Mouse (Mus musculus) c-Kit-positive CD71-positive TER-119-positive erythroid progenitor cells, embryonic 14.5 days (primary cell): Measurements from ENCODE around the gene Wdr46.

Experiments used
- DNase-seq: peaks from one replicate; pipeline ENCODE4 v3.0.0-alpha.2; 2013; ENCODE audit warnings: low spot score

The Wdr46 gene

DNA sequence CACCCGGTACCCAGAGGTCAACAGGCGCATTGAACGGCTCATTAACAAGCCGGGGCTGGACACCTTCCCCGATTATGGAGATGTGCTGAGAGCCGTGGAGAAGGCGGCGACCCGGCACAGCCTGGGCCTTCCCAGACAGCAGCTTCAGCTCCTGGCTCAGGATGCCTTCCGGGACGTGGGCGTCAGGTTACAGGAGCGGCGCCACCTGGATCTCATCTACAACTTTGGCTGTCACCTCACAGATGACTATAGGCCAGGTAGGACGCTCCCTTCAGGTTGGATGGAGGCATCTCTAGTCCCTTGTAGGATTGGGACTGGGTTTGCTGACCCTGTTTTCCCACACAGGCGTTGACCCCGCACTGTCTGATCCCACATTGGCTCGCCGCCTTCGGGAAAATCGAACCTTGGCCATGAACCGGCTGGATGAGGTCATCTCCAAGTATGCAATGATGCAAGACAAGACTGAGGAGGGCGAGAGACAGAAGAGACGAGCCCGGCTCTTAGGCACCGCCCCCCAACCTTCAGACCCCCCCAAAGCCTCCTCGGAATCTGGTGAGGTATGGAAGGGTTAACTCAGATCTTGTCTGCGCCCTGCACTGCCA, 28.5 kb upstream of the Wdr46 start:
- no peak for DNase-seq

DNA sequence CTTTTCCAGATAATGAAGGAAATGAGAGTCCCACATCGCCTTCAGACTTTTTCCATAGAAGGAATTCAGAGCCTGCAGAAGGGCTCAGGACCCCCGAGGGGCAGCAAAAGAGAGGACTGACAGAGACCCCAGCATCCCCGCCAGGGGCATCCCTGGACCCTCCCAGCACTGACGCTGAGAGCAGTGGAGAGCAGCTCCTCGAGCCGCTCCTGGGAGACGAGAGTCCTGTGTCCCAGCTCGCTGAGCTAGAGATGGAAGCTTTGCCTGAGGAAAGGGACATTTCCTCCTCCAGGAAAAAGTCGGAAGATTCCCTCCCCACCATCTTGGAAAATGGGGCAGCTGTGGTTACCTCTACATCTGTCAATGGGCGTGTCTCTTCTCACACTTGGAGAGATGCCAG, 27.2 kb upstream of the Wdr46 start:
- no peak for DNase-seq

DNA sequence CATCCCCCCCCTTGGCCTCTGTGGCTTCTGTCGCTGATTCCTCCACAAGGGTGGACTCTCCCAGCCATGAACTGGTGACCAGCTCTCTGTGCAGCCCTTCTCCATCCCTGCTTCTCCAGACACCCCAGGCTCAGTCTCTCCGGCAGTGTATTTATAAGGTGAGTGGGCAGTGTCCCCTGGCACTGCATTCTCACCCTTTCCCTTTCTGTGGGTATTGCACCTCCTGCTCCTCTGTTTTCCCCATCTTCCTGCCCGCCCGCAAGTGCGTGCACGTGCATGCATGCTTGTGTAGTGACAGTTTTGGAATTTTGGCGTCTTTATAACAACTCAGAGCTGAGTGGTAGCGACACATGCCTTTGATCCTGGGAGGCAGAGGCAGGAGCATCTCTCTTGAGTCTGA, 26.6 kb upstream of the Wdr46 start:
- DNase-seq: no peak

DNA sequence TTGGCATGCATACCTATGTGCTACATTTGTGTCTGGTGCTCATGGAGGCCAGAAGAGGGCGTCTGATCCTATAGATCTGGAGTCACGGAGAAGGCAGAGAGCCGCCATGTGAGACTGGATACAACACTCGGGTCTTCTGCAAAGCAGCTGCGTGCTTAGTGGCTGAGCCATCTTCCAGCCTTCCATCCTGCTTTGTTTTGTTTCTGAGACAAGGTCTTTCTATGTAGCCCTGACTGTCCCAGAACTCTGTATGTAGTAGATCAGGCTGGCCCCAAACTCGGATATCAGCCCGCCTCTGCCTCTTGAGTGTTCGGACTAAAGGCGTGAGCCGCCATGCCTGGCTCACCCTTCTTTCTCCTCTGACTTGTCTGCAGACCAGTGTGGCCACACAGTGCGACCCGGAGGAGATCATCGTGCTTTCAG, 25.5 kb upstream of the Wdr46 start:
- DNase-seq: peak; percentile 32

DNA sequence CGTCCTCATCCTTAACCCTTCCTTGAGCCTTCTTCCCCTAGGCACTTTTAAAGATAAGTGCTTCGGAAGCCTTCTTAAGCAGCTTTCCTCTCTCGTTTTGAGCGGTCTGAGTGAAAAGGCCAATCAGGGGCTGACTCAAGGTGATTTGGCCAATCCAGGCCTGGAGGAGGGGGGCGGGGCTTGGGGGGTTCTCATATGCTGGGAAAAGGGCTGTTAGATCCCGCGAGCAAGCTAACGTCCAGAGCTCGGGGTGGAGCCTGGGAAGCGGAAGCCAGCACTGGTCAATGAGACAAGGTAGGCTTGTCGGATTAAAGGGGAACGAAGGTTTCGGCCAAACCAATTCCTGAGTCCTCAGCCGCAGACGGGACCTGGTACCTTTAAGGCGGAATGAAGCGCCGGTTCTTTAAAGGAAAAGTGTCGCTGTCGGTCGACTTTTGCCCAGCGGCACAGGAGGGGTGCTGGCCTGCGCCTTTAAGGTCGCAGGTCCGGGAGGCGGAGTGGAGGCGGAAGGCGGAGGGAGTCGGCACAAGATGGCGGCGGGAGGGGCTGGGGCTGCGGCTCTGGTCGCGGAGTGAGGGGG, 24.7 kb upstream of the Wdr46 start, which contains the start of the genes Tapbp and Zbtb22:
Gene Tapbp, plus strand, starts transcription at position 229 of the 580 bp plus-strand sequence.
Gene Zbtb22, plus strand, starts transcription at position 234 of the 580 bp plus-strand sequence.
- DNase-seq: peak; percentile 97

DNA sequence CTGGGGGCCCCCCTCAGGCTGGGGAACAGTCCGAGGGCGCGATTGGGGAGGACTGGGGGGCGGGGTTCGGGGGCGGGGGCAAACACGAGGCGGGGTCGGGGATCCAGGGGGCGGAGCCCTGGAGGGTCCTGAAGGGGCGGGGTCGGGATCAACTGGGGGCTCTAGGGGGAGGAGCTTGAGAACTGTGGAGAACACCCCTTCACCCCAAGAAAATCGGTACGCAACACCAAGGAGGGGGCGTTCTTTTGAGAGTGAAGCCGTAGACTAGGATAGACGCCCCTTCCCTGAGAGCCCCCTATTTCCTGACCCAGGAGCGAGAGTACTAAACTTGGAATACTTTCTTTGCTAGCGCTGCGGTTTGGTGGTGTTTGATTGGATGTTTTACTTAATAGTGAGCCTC, 24.2 kb upstream of the Wdr46 start:
- DNase-seq: no peak

DNA sequence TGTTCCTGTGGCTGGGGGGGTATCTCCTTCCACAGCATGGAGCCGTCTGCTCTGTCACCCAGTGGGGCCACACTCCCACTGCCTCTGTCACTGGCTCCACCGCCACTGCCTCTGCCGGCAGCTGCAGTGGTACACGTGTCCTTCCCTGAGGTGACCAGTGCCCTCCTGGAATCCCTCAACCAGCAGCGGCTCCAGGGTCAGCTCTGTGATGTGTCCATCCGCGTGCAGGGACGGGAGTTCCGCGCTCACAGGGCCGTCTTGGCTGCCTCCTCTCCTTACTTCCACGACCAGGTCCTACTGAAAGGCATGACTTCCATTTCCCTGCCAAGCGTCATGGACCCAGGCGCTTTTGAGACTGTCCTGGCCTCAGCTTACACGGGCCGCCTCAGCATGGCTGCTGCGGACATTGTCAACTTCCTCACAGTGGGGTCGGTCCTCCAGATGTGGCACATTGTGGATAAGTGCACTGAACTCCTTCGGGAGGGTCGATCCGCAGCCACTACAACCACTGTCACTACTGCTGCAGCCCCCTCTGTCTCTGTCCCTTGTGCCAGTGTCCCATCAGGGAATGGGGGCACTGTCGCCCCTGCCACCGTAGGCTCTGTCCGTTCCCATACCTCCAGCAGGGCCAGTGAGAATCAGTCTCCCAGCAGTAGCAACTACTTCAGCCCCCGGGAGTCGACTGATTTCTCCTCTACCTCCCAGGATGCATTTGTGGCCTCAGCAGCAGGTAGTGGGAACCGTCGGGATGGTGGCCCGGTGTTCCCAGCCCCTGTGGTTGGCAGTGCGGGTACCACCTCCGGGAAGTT, 23.4 kb upstream of the Wdr46 start:
- no peak for DNase-seq

DNA sequence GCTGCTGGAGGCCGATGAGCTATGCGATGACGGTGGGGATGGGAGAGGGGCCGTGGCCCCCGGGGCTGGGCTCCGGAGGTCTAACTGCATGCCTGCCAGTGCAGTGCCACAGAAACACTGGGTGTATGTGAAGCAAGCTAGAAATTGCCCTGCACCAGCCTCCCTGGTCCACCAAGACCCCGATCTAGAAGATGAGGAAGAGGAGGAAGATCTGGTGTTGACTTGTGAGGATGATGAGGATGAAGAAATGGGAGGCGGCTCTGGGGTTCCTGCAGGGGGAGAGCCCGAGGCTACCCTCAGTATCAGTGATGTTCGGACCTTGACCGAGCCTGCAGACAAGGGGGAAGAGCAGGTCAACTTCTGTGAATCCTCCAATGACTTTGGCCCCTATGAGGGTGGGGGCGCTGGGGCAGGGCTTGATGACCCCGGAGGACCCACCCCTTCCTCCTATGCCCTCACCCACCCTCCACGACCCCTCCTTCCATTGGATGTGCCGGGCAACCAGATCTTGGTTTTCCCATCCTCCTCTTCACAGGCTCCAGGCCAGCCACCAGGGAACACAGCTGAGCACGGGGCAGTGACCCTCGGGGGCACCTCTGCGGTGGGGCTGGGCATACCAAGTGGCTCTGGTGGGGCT, 22.7 kb upstream of the Wdr46 start:
- DNase-seq: no peak

DNA sequence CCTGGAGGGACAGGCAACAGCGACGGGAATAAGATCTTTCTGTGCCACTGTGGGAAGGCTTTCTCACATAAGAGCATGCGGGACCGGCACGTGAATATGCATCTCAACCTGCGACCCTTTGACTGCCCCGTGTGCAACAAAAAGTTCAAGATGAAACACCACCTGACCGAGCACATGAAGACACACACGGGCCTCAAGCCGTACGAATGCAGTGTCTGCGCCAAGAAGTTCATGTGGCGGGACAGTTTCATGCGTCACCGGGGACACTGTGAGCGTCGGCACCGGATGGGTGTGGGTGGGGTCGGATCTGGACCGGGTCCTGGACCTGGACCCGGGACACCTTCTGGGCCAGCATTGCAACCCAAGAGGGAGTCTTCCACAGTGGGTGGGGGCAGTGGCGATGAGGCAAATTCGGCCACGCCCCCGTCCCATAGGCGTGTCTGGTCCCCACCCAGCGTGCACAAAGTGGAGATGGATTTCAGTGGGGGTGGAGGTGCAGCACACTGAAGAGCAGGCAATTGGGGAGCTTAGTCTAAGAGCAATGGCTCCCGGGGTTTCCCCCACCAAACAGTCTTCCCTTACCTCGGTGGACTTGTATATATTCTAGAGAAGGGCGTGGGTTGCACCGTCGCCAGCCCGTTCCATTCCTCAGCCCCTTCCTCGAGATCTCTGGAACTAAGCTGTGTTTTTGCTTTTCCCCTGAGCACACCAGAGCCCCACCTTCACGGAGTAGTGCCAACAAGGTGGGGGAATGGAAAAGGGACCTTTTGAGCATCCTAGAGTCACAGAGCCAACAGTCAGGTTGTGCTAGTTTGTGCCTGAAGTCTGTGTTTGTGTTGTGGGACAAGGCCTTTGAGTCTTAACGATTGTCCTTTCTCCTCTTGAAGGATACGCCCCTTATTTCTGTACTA, 21.9 kb upstream of the Wdr46 start:
- peak; percentile 54 for DNase-seq

DNA sequence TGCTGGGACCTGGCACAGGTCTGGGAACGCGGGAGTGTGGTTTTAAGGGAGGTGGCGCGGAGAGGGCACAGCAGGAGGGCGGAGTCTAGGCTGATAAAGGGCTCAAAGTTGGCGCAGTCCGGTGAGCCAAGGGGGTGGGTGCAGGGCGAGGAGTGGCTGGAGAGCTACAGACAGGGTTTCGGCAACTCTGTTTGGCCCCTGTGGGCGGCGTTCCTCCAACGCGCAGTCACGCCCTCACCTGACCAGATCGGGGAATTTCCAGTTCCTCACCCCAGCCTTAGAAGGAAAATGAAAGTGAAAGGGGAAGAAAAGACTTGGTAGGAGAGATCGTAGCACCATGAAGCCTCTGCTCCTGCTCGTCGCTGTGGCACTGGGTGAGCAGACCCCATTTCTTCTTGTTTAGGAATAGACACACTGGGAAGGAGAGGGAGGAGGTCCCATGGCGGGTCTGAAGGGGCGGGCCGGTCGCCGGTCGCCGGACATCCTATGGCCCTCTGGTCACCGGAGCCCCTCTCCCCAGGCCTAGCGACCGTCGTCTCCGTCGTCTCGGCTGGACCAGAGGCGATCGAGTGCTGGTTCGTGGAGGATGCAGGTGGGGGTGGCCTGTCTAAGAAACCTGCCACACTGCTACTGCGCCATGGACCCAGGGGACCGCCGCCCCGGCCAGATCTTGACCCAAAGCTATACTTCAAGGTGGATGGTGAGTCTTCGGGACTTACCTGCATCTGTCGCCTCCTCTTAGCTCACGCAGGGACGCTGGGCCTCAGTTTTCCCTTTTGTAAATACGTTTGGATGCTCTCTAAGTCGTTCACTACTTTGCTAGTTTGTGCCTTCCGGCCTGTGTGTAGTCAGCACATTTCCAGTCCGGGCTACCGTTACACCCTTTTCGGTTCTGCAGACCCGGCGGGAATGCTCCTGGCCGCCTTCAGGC, 20.8 kb upstream of the Wdr46 start:
- DNase-seq: peak; percentile 86

DNA sequence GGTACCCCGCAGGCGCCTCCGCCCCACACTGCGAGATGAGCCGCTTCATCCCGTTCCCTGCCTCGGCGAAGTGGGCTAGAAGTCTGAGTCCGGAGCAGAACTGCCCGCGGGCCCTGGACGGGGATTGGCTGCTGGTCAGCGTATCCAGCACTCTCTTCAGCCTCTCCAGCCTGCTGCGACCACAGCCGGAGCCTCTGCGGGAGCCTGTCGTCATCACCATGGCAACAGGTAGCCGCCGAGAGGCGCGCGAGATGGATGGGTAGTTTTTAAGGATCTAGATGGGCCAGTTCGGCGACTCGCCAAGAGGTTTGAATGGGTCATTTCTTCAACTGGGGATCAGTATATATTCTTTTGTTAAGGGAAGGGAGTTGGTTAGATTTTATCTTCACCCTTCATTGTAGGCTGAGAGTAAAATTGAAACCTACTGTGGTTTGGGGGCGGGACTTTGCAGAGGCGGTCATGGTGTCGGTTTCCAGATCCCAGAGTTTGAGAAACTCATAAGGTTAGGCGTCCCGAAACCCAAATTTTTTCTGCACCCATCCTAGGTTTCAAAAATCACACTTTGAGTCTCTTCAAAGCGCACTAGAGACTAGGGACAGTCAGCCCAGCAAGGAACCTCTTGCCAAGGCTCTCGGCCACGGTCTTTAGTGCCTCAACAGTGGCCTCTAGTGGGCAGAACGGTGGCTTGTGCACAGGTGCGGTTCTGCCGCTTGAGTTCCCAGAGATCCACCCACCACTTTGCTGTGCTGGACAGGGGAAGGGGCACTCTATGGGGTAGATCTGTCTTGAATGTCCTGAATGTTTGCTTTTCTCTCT, 20.0 kb upstream of the Wdr46 start:
- DNase-seq: peak; percentile 88

DNA sequence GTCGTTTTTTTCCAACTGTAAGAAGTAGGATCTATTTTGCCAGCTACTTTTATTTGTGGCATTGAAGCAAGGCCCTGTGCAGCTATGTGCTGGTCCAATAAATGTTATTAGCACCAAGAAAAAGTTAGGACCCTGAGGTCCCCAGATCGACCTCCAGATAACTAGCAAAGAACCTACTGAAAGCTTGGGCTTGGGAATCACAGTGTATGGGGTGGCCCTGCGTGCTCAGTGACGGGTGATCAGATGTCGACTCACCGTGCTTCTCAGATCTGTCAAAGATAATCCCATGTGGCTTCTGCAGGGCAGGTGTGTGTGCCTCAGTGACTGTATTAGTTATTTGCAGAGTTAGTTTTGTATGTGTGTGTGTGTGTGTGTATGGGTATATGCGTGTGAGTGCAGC, 19.1 kb upstream of the Wdr46 start:
- DNase-seq: no peak

DNA sequence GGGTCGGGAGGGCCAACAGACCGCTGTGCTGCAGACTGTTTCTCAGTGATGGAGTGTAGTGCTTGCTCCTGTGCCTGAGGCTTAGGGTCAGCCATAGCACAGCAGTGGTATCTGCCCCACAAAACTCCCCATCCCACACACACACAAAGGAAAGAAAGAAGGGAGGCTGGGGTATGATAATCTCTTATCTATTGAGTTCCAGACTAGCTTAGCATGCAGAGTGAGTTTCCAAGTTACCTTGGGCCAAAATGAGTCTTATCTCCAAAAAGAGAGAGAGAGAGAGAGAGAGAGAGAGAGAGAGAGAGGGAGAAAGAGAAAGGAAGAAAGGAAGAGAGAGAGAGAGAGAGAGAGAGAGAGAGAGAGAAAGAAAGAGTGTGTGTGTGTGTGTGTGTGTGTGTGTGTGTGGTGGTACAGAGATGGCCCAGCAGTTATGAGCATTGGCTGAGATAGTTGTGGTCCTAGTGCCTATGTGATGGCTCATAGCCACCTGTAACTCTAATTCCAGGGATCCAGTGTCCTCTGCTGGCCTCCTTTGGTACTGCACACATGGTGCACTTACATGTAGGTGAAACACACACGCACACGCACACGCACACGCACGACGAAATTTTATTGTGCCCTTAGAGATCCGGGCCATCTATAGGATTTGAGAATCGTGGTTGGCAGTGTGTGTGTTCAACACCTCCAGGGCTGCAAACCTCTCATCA, 15.7 kb upstream of the Wdr46 start:
- peak; percentile 78 for DNase-seq

DNA sequence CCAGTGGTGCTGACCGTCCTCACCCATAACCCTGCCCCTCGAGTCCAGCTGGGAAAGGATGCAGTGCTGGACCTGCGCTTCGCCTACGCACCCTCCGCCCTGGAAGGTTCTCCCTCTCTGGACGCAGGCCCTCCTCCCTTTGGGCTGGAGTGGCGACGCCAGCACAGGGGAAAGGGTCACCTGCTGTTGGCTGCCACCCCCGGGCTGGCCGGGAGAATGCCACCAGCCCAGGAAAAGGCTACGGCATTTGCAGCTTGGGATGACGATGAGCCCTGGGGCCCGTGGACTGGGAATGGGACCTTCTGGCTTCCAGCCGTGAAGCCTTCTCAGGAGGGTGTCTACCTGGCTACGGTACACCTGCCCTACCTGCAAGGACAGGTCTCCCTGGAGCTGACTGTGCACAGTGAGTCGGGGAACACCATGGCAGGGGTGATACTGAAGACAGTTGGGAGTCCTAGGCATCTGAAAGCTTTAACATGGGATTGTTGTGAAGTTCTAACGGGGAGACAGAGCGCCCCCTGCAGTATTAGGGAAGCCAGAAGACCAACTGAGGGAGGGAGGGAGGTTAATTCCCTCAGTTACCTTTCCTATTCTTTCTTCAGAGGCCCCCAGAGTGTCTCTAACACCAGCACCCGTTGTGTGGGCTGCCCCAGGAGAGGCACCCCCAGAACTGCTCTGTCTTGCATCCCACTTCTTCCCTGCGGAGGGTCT, 14.9 kb upstream of the Wdr46 start:
- DNase-seq: no peak

DNA sequence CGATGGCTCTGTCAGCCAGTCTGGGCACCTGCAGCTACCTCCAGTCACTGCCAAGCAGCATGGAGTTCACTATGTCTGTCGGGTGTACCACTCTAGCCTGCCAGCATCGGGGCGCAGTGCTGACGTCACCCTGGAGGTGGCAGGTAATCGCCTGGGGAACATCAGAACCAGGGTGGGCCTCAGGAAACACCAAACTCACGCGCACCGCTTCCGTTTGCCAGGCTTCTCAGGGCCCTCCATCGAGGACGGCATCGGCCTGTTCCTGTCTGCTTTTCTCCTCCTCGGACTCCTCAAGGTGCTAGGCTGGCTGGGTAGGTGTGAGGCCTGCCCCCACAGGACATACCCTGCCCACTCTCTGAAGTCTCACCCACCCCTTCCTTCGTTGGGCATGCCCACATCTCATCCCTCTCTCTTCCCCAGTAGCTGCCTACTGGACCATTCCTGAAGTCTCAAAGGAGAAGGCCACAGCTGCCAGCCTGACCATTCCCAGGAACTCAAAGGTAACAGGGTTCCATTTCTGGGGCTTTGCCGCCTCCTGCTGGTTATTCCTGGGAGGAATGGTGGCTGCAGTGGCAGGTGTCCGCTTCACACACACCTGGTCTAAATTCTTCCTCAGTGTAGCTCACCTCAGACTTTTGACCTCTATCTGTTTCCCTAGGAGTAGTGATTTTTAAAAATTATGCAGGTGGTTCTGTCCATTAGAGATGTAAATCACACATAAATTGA, 14.1 kb upstream of the Wdr46 start:
- no peak for DNase-seq

DNA sequence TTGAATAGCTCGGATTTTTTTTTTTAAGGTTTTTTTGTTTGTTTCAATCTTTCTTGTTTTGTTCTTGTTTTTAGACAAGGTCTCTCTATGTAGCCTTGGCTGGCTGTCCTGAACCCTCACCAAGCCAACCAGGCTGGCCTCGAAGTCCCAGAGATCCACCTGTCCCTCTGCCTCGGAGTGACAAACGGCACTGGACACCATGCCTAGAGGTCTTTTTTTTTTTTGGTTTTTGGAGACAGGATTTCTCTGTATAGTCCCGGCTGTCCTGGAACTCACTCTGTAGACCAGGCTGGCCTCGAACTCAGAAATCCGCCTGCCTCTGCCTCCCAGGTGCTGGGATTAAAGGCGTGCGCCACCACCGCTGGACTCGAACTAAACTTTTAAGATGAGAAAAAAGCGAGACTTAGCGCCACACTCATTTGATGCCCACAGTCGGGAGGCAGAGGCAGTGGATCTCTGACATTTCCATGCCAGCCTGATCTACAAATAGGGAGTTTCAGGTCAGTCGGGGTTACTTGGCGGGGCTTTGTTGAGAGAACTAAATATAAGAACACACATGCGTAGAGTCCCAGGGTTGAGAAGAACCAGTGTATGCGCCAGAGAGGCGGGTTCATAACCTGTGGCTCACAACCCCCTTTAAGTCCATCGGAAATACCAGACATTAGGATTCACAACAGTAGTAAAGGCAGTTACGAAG, 12.1 kb upstream of the Wdr46 start:
- no peak for DNase-seq
